ENCODE assay signal across 9 mouse cellular contexts in genomic region chr6:24627586-24628030, GRCm38 (mm10). TPM values are rescaled to one million over a fixed set of nuclear protein-coding genes. Genes with fewer than 3 reads are reported as not detected.
DNase-seq lines count a peak whose midpoint lies in the region; ATAC-seq and TF ChIP-seq lines count a peak whose summit lies in the region.
"Had no signal": no experiment of that assay in that cellular context is flagged by ENCODE, and none has a peak within 500 bp of the region (broad histone marks: within the 10 kb centered on the region; RNA-seq: fewer than 3 reads in every experiment).

No protein-coding gene starts in this region.

- H3K9me3 ChIP-seq in G1E (replicated peaks), result no peaks in the 10 kb centered on the region
- no peaks in the 10 kb centered on the region for H3K9me3 ChIP-seq in kidney, embryonic 15.5 days (replicated peaks)
- no peaks in the 10 kb centered on the region for H3K9me3 ChIP-seq in liver, postnatal 0 days (ENCODE audit: low read length)
- H3K9me3 ChIP-seq in neural tube, embryonic 15.5 days (replicated peaks), result no peaks in the 10 kb centered on the region
- H3K9me3 ChIP-seq: heart, embryonic 13.5 days had no signal

- 70% methylated on average over 5 of the region's 5 CpGs for WGBS in kidney, embryonic 15.5 days
- 62% methylated on average over 5 of the region's 5 CpGs for WGBS in liver, postnatal 0 days (ENCODE audit: insufficient replicate concordance)
- 67% methylated on average over 5 of the region's 5 CpGs for WGBS in neural tube, embryonic 15.5 days

- ATAC-seq in G1E (ENCODE audit: extremely low read depth, insufficient number of reproducible peaks, low FRiP score, poor library complexity, severe bottlenecking), result peak; percentile 57
- peak; percentile 54; the same call in 1 of the 2 replicates for ATAC-seq in kidney, embryonic 15.5 days (replicated peaks; ENCODE audit: low FRiP score)
- peak; percentile 65 for ATAC-seq in liver, postnatal 0 days
- ATAC-seq in neural tube, embryonic 15.5 days (ENCODE audit: low FRiP score), result peak; percentile 66; the same call in 1 of the 2 replicates

- H3K27ac ChIP-seq in kidney, embryonic 15.5 days, result no peak overlapping the region
- no peak overlapping the region for H3K27ac ChIP-seq in liver, postnatal 0 days (ENCODE audit: low read depth)
- H3K27ac ChIP-seq in neural tube, embryonic 15.5 days (replicated peaks), result no peak overlapping the region
- H3K27ac ChIP-seq: heart, embryonic 13.5 days had no signal

- H3K9ac ChIP-seq in kidney, embryonic 15.5 days, result no peak overlapping the region
- H3K9ac ChIP-seq in liver, postnatal 0 days (replicated peaks), result no peak overlapping the region
- H3K9ac ChIP-seq in neural tube, embryonic 15.5 days (replicated peaks), result no peak overlapping the region
- H3K9ac ChIP-seq: heart, embryonic 13.5 days had no signal

- DNase-seq in B cell, adult 2 months, result peak; percentile 55 to 65
- DNase-seq in G1E (ENCODE audit: low spot score), result no peak
- DNase-seq in cerebellum, postnatal 10 days, result peak; percentile 78 to 84
- DNase-seq in heart, adult 8-10 months (ENCODE audit: low spot score), result peak; percentile 73
- DNase-seq in liver, postnatal 0 days, result peak; percentile 36
- DNase-seq in urinary bladder, adult 2 months (ENCODE audit: low spot score), result no peak

- peak; percentile 37; the same call in 1 of the 2 replicates for TF ChIP-seq CTCF in G1E (IDR thresholded peaks at IDR 0.05; ENCODE audit: low read depth, low read length)
- TF ChIP-seq CTCF in liver, postnatal 0 days (IDR thresholded peaks at IDR 0.05; ENCODE audit: low read depth), result peak; percentile 82

- H3K4me2 ChIP-seq in kidney, embryonic 15.5 days, result no peak overlapping the region
- no peak overlapping the region for H3K4me2 ChIP-seq in liver, postnatal 0 days (ENCODE audit: low read depth, low read length)
- no peak overlapping the region for H3K4me2 ChIP-seq in neural tube, embryonic 15.5 days
- H3K4me2 ChIP-seq: heart, embryonic 13.5 days had no signal

- peaks cover 5% of the 10 kb centered on the region for H3K4me1 ChIP-seq in G1E (ENCODE audit: insufficient read depth, low read depth, low read length)
- H3K4me1 ChIP-seq in kidney, embryonic 15.5 days, result no peaks in the 10 kb centered on the region
- peaks cover 4% of the 10 kb centered on the region; the same call in 1 of the 2 replicates for H3K4me1 ChIP-seq in liver, postnatal 0 days (ENCODE audit: insufficient read depth)
- H3K4me1 ChIP-seq in neural tube, embryonic 15.5 days, result no peaks in the 10 kb centered on the region

- H3K4me3 ChIP-seq in G1E (ENCODE audit: low read depth, low read length), result no peak overlapping the region
- H3K4me3 ChIP-seq in kidney, embryonic 15.5 days (replicated peaks), result no peak overlapping the region
- H3K4me3 ChIP-seq in liver, postnatal 0 days (ENCODE audit: low read depth, low read length), result no peak overlapping the region
- H3K4me3 ChIP-seq in neural tube, embryonic 15.5 days (replicated peaks), result no peak overlapping the region
- H3K4me3 ChIP-seq: heart, embryonic 13.5 days had no signal

- H3K27me3 ChIP-seq in G1E (ENCODE audit: insufficient read depth, low read length), result no peaks in the 10 kb centered on the region
- no peaks in the 10 kb centered on the region for H3K27me3 ChIP-seq in kidney, embryonic 15.5 days
- H3K27me3 ChIP-seq in liver, postnatal 0 days (ENCODE audit: insufficient read depth, low read length), result no peaks in the 10 kb centered on the region
- no peaks in the 10 kb centered on the region for H3K27me3 ChIP-seq in neural tube, embryonic 15.5 days (replicated peaks)
- H3K27me3 ChIP-seq: heart, embryonic 13.5 days had no signal

- TF ChIP-seq EP300 in liver, postnatal 0 days (IDR thresholded peaks at IDR 0.05; ENCODE audit: low read depth), result no peak

- peaks cover 34% of the 10 kb centered on the region for H3K36me3 ChIP-seq in G1E (replicated peaks)
- H3K36me3 ChIP-seq in kidney, embryonic 15.5 days, result peaks cover 34% of the 10 kb centered on the region
- H3K36me3 ChIP-seq in liver, postnatal 0 days (replicated peaks; ENCODE audit: insufficient read depth, low read length), result peaks cover 20% of the 10 kb centered on the region
- H3K36me3 ChIP-seq in neural tube, embryonic 15.5 days, result peaks cover 17% of the 10 kb centered on the region

RNA-seq across cellular contexts. Expression of gene Lmod2, which starts 30.0 kb away (rescaled TPM):
- not detected in 2 replicates for total RNA-seq in G1E (2014; fragmentation: Nextera tagmentation)
- total RNA-seq in G1E (2017), result 0.11 TPM in 1 of 2 replicates, not detected in the other
- polyA plus RNA-seq in G1E (2012), result not detected in 2 replicates
- total RNA-seq in heart, adult 8-10 months (2022), result 100 to 1,000 TPM; 758 to 914 (median 862) TPM
- 0.17 and 0.55 TPM in 2 replicates for polyA plus RNA-seq in kidney, embryonic 15.5 days (2015; fragmentation: Nextera tagmentation; extraction: Ambion mirVana)
- polyA plus RNA-seq in liver, postnatal 0 days (2015; fragmentation: Nextera tagmentation; extraction: Ambion mirVana), result 0.05 and 0.53 TPM in 2 replicates
- 0.32 TPM in 2 replicates for polyA plus RNA-seq in neural tube, embryonic 15.5 days (2015; fragmentation: Nextera tagmentation; extraction: Ambion mirVana)
- 0.03 TPM in 1 of 2 replicates, not detected in the other for polyA plus RNA-seq in urinary bladder, adult 2 months (2012; rRNA removed)

RNA-seq across cellular contexts. Expression of gene Wasl, which starts 37.2 kb away (rescaled TPM):
- 46.9 and 60.4 TPM in 2 replicates for total RNA-seq in G1E (2014; fragmentation: Nextera tagmentation)
- 9.0 and 9.6 TPM in 2 replicates for total RNA-seq in G1E (2017)
- 26.0 and 27.5 TPM in 2 replicates for polyA plus RNA-seq in G1E (2012)
- total RNA-seq in heart, adult 8-10 months (2022), result 10 to 100 TPM; 23.5 to 27.0 (median 25.3) TPM
- 77.7 and 87.6 TPM in 2 replicates for polyA plus RNA-seq in kidney, embryonic 15.5 days (2015; fragmentation: Nextera tagmentation; extraction: Ambion mirVana)
- polyA plus RNA-seq in liver, postnatal 0 days (2015; fragmentation: Nextera tagmentation; extraction: Ambion mirVana), result 44.2 and 46.0 TPM in 2 replicates
- 60.5 and 62.4 TPM in 2 replicates for polyA plus RNA-seq in neural tube, embryonic 15.5 days (2015; fragmentation: Nextera tagmentation; extraction: Ambion mirVana)
- 47.4 and 53.8 TPM in 2 replicates for polyA plus RNA-seq in urinary bladder, adult 2 months (2012; rRNA removed)

Comparison
In these comparisons a context has a peak if more than half of its experiments do, and no peak if none do; other contexts are left out.
1. DNase-seq: peak in B cell, adult 2 months (2 of 2), cerebellum, postnatal 10 days (2 of 2), heart, adult 8-10 months (single experiment) and liver, postnatal 0 days (single experiment); none in G1E (single experiment) and urinary bladder, adult 2 months (single experiment).
2. Peak in every context shown above with its lines, with median percentiles within 50 percentile points of each other: ATAC-seq.